Comparison of ENCODE assay signal across 13 mouse cellular contexts in the genomic region with DNA sequence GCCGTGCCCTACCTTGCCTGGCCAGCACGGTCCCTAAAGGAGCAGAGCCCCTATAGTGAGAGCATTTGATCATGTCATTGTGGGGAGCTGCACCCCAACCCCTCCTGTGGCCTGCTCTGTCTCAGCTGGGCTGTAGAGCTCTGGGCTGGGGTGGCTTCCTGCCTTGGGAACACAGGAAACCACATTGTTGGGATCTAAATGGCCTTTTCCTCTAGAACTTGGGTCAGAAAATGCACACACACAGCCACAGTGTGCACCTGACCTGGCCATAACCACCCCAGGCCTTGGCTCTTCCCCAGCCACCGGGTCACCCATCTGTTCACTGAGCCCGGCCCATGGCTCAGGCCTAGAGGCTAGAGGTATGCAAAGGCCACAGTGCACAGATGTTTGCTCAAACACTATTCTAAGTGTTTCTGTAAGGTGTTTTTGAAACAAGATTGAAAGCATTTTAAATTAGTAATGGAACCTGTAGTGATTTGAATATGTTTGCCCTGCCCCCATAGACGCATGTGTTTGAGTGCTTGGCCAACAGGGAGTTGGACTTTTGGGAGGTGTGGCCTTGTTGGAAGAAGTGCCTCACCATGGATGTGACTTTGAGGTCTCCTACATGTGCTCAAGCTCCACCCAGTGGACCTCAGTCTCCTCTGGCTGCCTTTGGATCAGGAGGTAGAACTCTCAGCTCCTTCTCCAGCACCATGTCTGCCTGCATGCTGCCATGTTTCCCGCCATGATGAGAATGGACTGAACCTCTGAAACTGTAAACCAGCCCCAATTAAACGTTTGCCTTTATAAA. TPM values are rescaled to one million over a fixed set of nuclear protein-coding genes. Genes with fewer than 3 reads are reported as not detected.
DNase-seq lines count a peak whose midpoint lies in the region; ATAC-seq and TF ChIP-seq lines count a peak whose summit lies in the region.
"Had no signal": no experiment of that assay in that cellular context is flagged by ENCODE, and none has a peak within 500 bp of the region (broad histone marks: within the 10 kb centered on the region; RNA-seq: fewer than 3 reads in every experiment).

No protein-coding gene starts in this region.

- TF ChIP-seq CTCF in gastrocnemius, adult 2 months (IDR thresholded peaks at IDR 0.05), result no peak
- no peak for TF ChIP-seq CTCF in midbrain, postnatal 0 days (IDR thresholded peaks at IDR 0.05)

- WGBS in midbrain, postnatal 0 days, result 88% methylated on average over 7 of the region's 7 CpGs

- no peaks in the 10 kb centered on the region for H3K9me3 ChIP-seq in midbrain, postnatal 0 days (ENCODE audit: low read length)

- H3K36me3 ChIP-seq in midbrain, postnatal 0 days (ENCODE audit: insufficient read depth, low read length), result no peaks in the 10 kb centered on the region

- no peaks in the 10 kb centered on the region; the same call in 1 of the 2 replicates for H3K27me3 ChIP-seq in midbrain, postnatal 0 days (ENCODE audit: insufficient read depth, low read length)

- intact Hi-C loops in gastrocnemius, adult 2 months (cut with DNase I), result loop anchor here (1.0 to 2.0 kb wide), 2 partner anchors 40 to 77 kb away; no protein-coding TSS in a partner anchor
- intact Hi-C loops in gastrocnemius, postnatal 36 days (cut with DNase I), result no loop called here
- intact Hi-C loops in heart, postnatal 14 days (cut with DNase I), result loop anchor here (2.0 kb wide), 1 partner anchor 38 kb away; no protein-coding TSS in a partner anchor

- H3K4me3 ChIP-seq in gastrocnemius, adult 2 months, result no peak overlapping the region; the same call in 1 of the 2 replicates
- H3K4me3 ChIP-seq in midbrain, postnatal 0 days (ENCODE audit: low read depth, low read length), result no peak overlapping the region
- H3K4me3 ChIP-seq: erythroblast, embryonic 14.5 days had no signal

- DNase-seq in gastrocnemius, adult 2 months, result peak; percentile 67
- DNase-seq in gastrocnemius, postnatal 36 days, result no peak
- peak; percentile 54 for DNase-seq in brain, adult 2 months (ENCODE audit: low read depth, low spot score)
- peak; percentile 51 to 56 for DNase-seq in heart, postnatal 14 days
- peak; percentile 87 to 93 for DNase-seq in kidney, postnatal 36 days
- no peak for DNase-seq in midbrain, postnatal 0 days (ENCODE audit: low spot score)
- DNase-seq in layer of hippocampus, adult 18-20 months (ENCODE audit: low spot score in 2 of 2), result no peak
- no peak for DNase-seq in thymus, postnatal 36 days
- DNase-seq: adrenal gland, adult 8-10 months had no signal

- ATAC-seq in midbrain, postnatal 0 days (ENCODE audit: low FRiP score), result no peak
- ATAC-seq: inflammation-experienced regulatory T-cells, adult 6 months had no signal

- H3K9ac ChIP-seq in midbrain, postnatal 0 days (replicated peaks; ENCODE audit: low read length, poor library complexity, severe bottlenecking), result no peak overlapping the region

- H3K4me2 ChIP-seq in midbrain, postnatal 0 days (ENCODE audit: low read depth, low read length, poor library complexity, severe bottlenecking), result no peak overlapping the region

- no peaks in the 10 kb centered on the region for H3K4me1 ChIP-seq in midbrain, postnatal 0 days (ENCODE audit: insufficient read depth, low read length)

- H3K27ac ChIP-seq in gastrocnemius, adult 2 months, result peak overlapping the region; percentile 82
- no peak overlapping the region for H3K27ac ChIP-seq in midbrain, postnatal 0 days (ENCODE audit: low read depth, low read length)
- H3K27ac ChIP-seq: macrophage had no signal

RNA-seq across cellular contexts. Expression of a gene that starts 49.4 kb away (rescaled TPM):
- total RNA-seq in gastrocnemius, adult 2 months (2021), result 100 to 1,000 TPM; 294 to 305 TPM
- 100 to 1,000 TPM; 194 to 248 TPM for total RNA-seq in gastrocnemius, postnatal 36 days (2021)
- total RNA-seq in heart, postnatal 14 days (2021), result 100 to 1,000 TPM; 677 to 755 TPM
- 22.5 and 31.5 TPM in 2 replicates for total RNA-seq in midbrain, postnatal 0 days (2014; rRNA removed)
- polyA plus RNA-seq in midbrain, postnatal 0 days (2015; fragmentation: Nextera tagmentation; extraction: Ambion mirVana), result 9.8 and 10.2 TPM in 2 replicates
- 10 to 100 TPM; 37.0 to 39.6 TPM for total RNA-seq in layer of hippocampus, adult 18-20 months (2021)

RNA-seq across cellular contexts. Expression of a gene that starts 50.5 kb away (rescaled TPM):
- under 1 TPM in 1 of 2 experiments, not detected in 1; 0.08 TPM for total RNA-seq in gastrocnemius, adult 2 months (2021)
- under 1 TPM in 1 of 2 experiments, not detected in 1; 0.10 TPM for total RNA-seq in gastrocnemius, postnatal 36 days (2021)
- 1 to 10 TPM; 1.4 to 1.5 TPM for total RNA-seq in heart, postnatal 14 days (2021)
- 0.33 TPM in 1 of 2 replicates, not detected in the other for total RNA-seq in midbrain, postnatal 0 days (2014; rRNA removed)
- 0.09 and 0.11 TPM in 2 replicates for polyA plus RNA-seq in midbrain, postnatal 0 days (2015; fragmentation: Nextera tagmentation; extraction: Ambion mirVana)
- total RNA-seq in layer of hippocampus, adult 18-20 months (2021), result not detected
- total RNA-seq: left cerebral cortex, postnatal 25 days had no signal
- polyA plus RNA-seq: erythroblast, embryonic 14.5 days; inflammation-experienced regulatory T-cells, adult 6 months; macrophage had no signal

Comparison
In these comparisons a context has a peak if more than half of its experiments do, and no peak if none do; other contexts are left out.
1. DNase-seq: peak in gastrocnemius, adult 2 months (single experiment), brain, adult 2 months (single experiment), heart, postnatal 14 days (2 of 2) and kidney, postnatal 36 days (2 of 2); none in gastrocnemius, postnatal 36 days (0 of 2), midbrain, postnatal 0 days (single experiment), layer of hippocampus, adult 18-20 months (0 of 2) and thymus, postnatal 36 days (0 of 2).